Mouse (Mus musculus) layer of hippocampus, postnatal 14 days (tissue): Measurements from ENCODE around the gene Akt1s1. TPM values are rescaled to one million over a fixed set of nuclear protein-coding genes. Genes with fewer than 3 reads are reported as not detected.

Source experiments
- DNase-seq, 2 experiments: peaks; one replicate each; pipeline ENCODE4 v3.0.0; 2021 to 2022; ENCODE audit warnings: low spot score in 2 of 2, mixed read lengths in 1 of 2
- total RNA-seq, 2 experiments: library from RNA; stranded (reverse); gene quantifications; 2 replicates each; pipeline ENCODE4 v1.2.3; 2021

The Akt1s1 gene
- total RNA-seq, 2 experiments from 2014 or later: 81.6 to 89.7 TPM

DNA sequence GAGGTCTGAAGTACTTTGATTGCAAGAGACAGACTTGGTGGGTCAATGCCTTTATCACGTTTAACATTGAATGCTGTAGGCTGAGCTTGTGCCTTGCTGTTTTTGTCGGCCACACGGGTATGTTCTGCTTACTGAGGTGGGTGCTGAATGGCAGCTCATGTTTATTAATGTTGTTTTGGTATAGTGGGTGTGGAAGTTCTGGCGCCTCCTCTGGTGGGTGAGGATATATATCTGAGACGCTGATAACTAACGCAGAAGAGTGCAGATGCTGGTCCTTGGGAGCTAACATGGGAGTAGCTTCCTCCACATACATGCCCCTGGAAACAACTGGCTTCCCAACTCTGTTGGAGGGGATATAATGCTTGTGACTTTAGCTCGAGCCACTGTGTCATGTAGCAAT is 25.4 kb upstream of the Akt1s1 start:
- DNase-seq: no peak

DNA sequence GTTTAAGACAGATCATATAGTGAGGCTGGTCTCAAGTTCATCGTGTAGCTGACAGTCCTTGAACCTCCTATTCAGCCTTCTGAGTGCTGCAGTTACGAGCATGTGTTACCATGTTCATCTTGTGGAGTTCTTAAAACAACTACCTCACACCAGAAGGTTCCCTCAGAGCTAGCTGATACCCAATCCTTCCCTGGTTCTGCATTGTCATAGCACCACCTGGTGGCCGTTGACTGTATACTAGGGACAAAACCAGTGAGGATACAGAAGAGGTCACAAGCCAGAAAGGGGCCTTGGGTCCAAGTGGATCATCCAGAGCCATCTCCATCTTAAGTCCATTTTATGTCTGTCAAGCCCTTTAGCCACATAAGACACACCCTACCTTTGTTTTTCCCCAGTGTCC is 23.9 kb upstream of the Akt1s1 start:
- peak; percentile 76 to 82 for DNase-seq

DNA sequence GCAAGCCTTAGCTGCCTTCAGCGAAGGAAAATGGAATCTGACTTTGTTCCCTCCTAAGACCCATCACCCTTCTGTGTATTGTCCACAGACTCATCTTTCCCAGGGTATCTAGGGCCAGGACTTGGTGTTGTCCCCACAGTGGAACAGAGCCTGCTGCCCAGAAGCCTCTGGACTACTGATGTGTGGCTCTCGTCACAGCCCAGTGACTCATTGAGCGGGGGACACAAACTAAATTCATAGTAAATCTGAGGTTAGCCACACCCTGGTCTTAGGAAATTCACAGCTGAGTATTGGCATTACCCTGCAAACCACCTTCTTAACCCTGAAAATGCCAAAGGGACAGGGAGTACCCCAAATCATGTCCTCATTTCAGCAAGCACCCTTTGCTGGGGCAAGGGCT is 22.0 kb upstream of the Akt1s1 start:
- DNase-seq: no peak

DNA sequence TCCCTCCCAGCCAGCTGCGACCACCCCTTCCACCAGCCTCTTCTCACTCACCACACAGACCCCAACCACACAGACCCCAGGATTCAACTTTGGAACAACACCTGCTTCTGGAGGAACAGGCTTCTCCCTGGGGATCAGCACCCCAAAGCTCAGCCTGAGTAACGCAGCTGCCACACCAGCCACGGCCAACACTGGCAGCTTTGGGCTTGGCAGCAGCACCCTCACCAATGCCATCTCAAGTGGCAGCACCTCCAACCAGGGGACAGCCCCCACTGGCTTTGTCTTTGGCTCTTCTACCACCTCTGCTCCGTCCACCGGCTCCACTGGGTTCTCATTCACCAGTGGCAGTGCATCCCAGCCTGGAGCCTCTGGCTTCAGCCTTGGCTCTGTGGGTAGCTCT is 20.1 kb upstream of the Akt1s1 start:
- DNase-seq: no peak

GRCm38 (mm10) chr7:44832763-44833162 is 16.0 kb upstream of the Akt1s1 start:
- no peak for DNase-seq

GRCm38 (mm10) chr7:44835373-44836015 is 13.3 kb upstream of the Akt1s1 start:
- DNase-seq: no peak

DNA sequence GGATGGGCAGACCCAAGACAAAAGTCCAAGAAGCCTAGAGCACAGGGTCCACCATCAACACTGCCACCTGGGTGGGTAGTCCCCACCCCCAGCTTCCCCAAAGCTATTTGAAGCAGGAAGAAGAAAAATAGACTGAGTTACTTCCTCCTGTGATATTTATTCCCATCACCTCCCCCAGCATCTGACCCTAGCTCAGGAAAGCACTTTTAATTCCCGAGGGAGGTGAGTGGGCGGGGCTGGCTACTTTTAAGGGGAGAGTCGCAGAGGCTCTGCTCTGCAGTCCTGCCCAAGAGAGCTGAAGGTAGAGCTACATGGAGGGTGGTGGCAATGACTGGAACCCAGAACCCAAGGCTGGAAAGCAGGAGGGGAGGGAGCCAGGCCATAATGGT is 12.8 kb upstream of the Akt1s1 start:
- DNase-seq: no peak

GRCm38 (mm10) chr7:44836423-44837053 is 12.3 kb upstream of the Akt1s1 start:
- DNase-seq: no peak

DNA sequence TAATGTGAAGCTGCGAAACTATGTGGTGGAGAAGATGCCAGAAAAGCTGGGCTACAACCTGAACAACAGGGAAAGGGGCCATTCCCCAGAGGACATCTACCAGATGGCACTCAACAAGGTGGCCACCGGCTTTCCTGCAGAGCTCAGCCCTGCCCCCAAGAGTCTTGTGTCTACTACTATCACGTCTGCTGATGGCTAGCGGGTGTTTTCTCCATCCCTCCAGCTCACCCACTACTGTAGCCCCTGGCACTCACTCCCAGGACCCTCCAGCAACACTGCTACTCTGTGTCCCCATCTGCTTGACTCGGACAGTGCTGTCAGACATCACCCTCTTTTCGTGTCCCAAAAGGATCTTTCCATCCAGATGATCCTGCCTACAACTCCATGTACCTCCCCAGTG is 10.7 kb upstream of the Akt1s1 start:
- no peak for DNase-seq

- DNase-seq: no peak
Observed at GRCm38 (mm10) chr7:44839171-44839490, 9.7 kb upstream of the Akt1s1 start.

DNA sequence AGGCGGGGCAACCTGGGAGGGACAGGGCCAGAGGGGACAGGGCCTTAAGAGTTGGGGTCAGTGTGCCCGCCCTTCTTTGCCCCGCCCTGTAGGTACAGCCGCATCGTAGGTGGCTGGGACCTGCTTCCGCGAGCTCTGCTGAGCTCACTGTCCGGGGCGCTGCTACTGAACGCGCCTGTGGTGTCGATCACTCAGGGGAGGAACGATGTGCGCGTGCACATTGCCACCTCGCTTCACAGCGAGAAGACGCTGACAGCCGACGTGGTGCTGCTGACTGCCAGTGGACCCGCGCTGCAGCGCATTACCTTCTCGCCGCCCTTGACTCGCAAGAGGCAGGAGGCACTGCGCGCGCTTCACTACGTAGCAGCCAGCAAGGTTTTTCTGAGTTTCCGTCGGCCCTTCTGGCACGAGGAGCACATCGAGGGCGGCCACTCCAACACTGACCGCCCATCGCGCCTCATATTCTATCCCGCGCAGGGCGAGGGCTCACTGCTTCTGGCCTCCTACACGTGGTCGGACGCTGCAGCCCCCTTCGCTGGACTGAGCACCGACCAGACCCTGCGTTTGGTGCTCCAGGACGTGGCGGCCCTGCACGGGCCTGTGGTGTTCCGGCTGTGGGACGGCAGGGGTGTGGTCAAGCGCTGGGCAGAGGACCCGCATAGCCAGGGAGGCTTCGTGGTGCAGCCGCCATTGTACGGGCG is 9.2 kb upstream of the Akt1s1 start:
- peak in 1 of 2 experiments; percentile 46 for DNase-seq

- DNase-seq: no peak
Observed at GRCm38 (mm10) chr7:44840426-44840825, 8.4 kb upstream of the Akt1s1 start.

GRCm38 (mm10) chr7:44841825-44842463 is 6.8 kb upstream of the Akt1s1 start:
- DNase-seq: no peak

- no peak for DNase-seq
Observed at GRCm38 (mm10) chr7:44845006-44845405, 3.8 kb upstream of the Akt1s1 start.

GRCm38 (mm10) chr7:44846804-44847203 is 2.0 kb upstream of the Akt1s1 start:
- DNase-seq: no peak

DNA sequence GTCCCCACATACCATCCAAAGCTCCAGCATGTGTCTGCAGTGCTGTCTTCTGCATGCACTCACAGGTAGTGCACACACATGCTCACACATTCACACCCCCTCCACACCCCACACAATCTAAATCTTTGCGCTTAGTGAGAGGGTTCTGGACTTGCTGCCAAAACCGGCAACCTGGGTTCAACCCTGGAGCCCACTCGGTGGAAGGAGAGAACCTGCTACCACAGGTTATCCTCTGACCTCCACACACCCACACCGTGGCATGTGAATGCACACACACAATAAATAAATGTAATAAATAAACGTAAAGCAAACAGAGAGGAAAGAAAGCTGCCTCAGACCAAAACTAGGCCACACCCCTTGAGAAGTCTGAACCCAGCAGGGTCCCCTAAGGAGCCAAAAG is 1.0 kb upstream of the Akt1s1 start:
- DNase-seq: no peak

DNA sequence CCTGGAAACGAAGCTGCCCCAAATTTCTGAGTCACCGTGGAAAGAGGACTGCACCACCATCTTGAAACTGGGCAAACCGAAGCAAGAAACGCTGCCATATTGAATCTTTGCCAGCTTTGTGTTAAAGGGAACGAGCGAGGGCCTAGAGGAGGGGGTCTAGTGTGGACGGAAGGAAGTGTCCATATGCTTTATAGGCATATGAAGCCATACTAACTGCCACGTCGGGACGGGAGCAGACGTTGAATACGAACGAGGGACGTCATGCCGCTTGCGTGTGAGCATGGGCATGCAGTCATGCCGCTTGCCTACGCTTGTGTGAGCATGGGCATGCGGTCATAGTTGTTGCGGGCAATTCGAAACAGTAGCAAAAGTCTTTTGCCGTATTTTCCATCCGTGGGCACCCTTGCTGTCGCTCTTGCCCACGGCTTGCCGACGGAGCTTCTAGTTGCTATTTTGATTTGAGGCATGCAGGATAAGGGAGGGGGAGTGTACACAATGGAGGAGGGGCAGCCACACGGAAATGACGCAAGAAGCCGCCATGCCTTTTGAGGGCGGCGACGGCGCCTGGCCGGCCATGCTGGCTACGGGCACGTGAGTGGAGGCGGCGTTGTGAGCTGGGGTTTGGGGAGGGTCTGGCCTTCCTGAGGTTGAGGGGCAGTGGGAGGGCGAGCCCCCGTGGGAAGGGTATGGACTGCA is 773 bp downstream of the Akt1s1 start:
- peak; percentile 90 to 95 for DNase-seq

- DNase-seq: peak; percentile 77 to 80
Observed at GRCm38 (mm10) chr7:44850146-44850545, 1.4 kb downstream of the Akt1s1 start.

GRCm38 (mm10) chr7:44850789-44851624 is 2.2 kb downstream of the Akt1s1 start:
- DNase-seq: no peak

GRCm38 (mm10) chr7:44851625-44852234 is 2.9 kb downstream of the Akt1s1 start:
- DNase-seq: no peak
